Mouse (Mus musculus) heart, postnatal 0 days (tissue): ENCODE measurements around the gene Dnaaf2.

Experiments
- CTCF ChIP-seq: IDR thresholded peaks from 2 replicates; pipeline ENCODE4 v1.5.1; 2016; ENCODE audit warnings: antibody characterized with exemption, control low read depth, low read depth
- EP300 ChIP-seq: IDR thresholded peaks from 2 replicates; pipeline ENCODE4 v1.6.1; 2016; ENCODE audit warnings: antibody characterized with exemption, low read depth

GRCm38 (mm10) chr12:69210056-69210979 lies 12.1 kb upstream of the Dnaaf2 start:
- TF ChIP-seq CTCF: no peak
- TF ChIP-seq EP300: no peak
